Mouse (Mus musculus): ENCODE measurements around the gene Tbrg4.

DNA sequence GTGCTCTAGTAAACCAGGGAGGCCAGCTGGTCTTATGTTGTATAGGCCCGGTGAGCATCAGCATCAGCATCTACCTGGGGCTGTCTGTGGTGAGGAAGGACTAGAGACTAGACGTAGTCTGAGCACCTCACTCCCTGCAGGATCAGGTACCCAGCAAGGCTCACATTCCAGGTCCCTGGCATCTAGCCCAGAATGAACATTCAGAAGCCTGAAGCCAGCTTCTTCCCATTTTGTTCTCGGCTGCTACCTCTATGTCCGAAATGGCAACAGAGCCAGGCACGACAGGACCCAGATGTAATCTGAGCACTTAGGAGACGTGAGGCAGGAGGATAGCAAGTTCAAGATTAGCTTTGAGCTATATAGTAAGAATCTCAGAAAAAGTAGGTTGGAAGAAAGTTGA is 31.0 kb downstream of the Tbrg4 start:
- TF ChIP-seq CTCF (IDR thresholded peaks at IDR 0.05; ENCODE audit: extremely low read depth, insufficient read length, insufficient replicate concordance, low read depth, low read length) (no peak), POLR2A (IDR thresholded peaks at IDR 0.05; ENCODE audit: low read depth, low read length) (no peak)
